Mouse (Mus musculus) neural tube, embryonic 11.5 days (tissue): ENCODE results near the gene Rfx1. TPM values are rescaled to one million over a fixed set of nuclear protein-coding genes. Genes with fewer than 3 reads are reported as not detected.

Experiments used
- ATAC-seq: fragments of 200-750 bp; cut with Nextera tagmentation; 2 replicates; pipeline ENCODE4 v1.8.0; 2017; ENCODE audit warnings: moderate number of reproducible peaks, mild to moderate bottlenecking, moderate TSS enrichment, moderate library complexity; ENCODE audit not compliant: insufficient read depth, low FRiP score, low TSS enrichment
- DNase-seq: peaks from one replicate; pipeline ENCODE4 v3.0.0-alpha.2; 2015; ENCODE audit warnings: low spot score
- H3K27ac ChIP-seq: fragments of 300-500 bp; sonication (generic); 2 replicates; pipeline ENCODE4 v1.5.1; 2014; ENCODE audit warnings: low read depth, mild to moderate bottlenecking, low read length
- H3K27me3 ChIP-seq: fragments of 300-500 bp; sonication (generic); 2 replicates; pipeline ENCODE4 v1.6.1; 2014; ENCODE audit warnings: mild to moderate bottlenecking, low read length, mixed read lengths; ENCODE audit not compliant: control insufficient read depth, insufficient read depth
- H3K36me3 ChIP-seq: fragments of 300-500 bp; sonication (generic); 2 replicates; pipeline ENCODE4 v1.6.1; 2014; ENCODE audit warnings: mild to moderate bottlenecking, low read length, moderate library complexity, mixed read lengths; ENCODE audit not compliant: control insufficient read depth, insufficient read depth
- H3K4me1 ChIP-seq: fragments of 300-500 bp; sonication (generic); 2 replicates; pipeline ENCODE4 v1.6.1; 2014; ENCODE audit warnings: low read length, mixed read lengths; ENCODE audit not compliant: control insufficient read depth, insufficient read depth
- H3K4me2 ChIP-seq: fragments of 300-500 bp; sonication (generic); 2 replicates; pipeline ENCODE4 v1.6.1; 2014; ENCODE audit warnings: low read depth, mild to moderate bottlenecking, moderate library complexity
- H3K4me3 ChIP-seq: fragments of 300-500 bp; sonication (generic); 2 replicates; pipeline ENCODE4 v1.5.1; 2014; ENCODE audit warnings: low read depth, low read length
- H3K9ac ChIP-seq: fragments of 300-500 bp; sonication (generic); 2 replicates; pipeline ENCODE4 v1.6.1; 2014; ENCODE audit warnings: mild to moderate bottlenecking, low read length
- H3K9me3 ChIP-seq: fragments of 300-500 bp; sonication (generic); 2 replicates; pipeline ENCODE4 v1.6.1; 2016; ENCODE audit warnings: low read length; ENCODE audit not compliant: control insufficient read depth
- WGBS: fragments of 180-500 bp; shearing (Covaris S2); extraction: QIAGEN DNeasy Blood & Tissue Kit; methylation state at CpG from one replicate; pipeline ENCODE4 v1.1.7; 2014; 5-methylcytosine and 5-hydroxymethylcytosine counted together
- polyA plus RNA-seq: library from polyadenylated mRNA; unstranded; fragments of >200 nt; fragmentation: Nextera tagmentation; extraction: Ambion mirVana; gene quantifications from 2 replicates; pipeline ENCODE4 v1.2.1, GENCODE M21; 2014

Rfx1 gene
- polyA plus RNA-seq, 1 experiment from 2014 or later, result 9.6 TPM

GRCm38 (mm10) chr8:84087156-84087555, 20.5 kb downstream of the Rfx1 start:
- 89% methylated on average over 7 of the region's 7 CpGs for WGBS
- Histone ChIP-seq H3K36me3 (peaks cover 13% of the 10 kb centered on the region), H3K4me1 (peaks cover 10% of the 10 kb centered on the region)

GRCm38 (mm10) chr8:84087821-84088220, 21.2 kb downstream of the Rfx1 start:
- 94% methylated on average over 14 of the region's 14 CpGs for WGBS
- Histone ChIP-seq H3K4me3 (no peak overlapping the region), H3K9me3 (no peaks in the 10 kb centered on the region), H3K9ac (no peak overlapping the region), H3K4me1 (peaks cover 10% of the 10 kb centered on the region), H3K27ac (no peak overlapping the region), H3K36me3 (peaks cover 12% of the 10 kb centered on the region), H3K27me3 (no peaks in the 10 kb centered on the region), H3K4me2 (no peak overlapping the region)
- DNase-seq (no peak), ATAC-seq (no peak)

More at GRCm38 (mm10) chr8:84087156-84087555, 20.5 kb downstream of the Rfx1 start:
- no peak overlapping the region for H3K9ac ChIP-seq
- H3K27me3 ChIP-seq, result no peaks in the 10 kb centered on the region
- H3K4me3 ChIP-seq, result no peak overlapping the region
- ATAC-seq, result no peak
- DNase-seq, result no peak
- H3K9me3 ChIP-seq, result no peaks in the 10 kb centered on the region
- H3K27ac ChIP-seq, result no peak overlapping the region
- H3K4me2 ChIP-seq, result no peak overlapping the region

- Histone ChIP-seq H3K27ac (no peak overlapping the region), H3K36me3 (peaks cover 10% of the 10 kb centered on the region), H3K4me2 (no peak overlapping the region), H3K4me1 (peaks cover 4% of the 10 kb centered on the region; the same call in 1 of the 2 replicates), H3K9ac (no peak overlapping the region), H3K9me3 (no peaks in the 10 kb centered on the region), H3K27me3 (no peaks in the 10 kb centered on the region), H3K4me3 (no peak overlapping the region)
- 86% methylated on average over 9 of the region's 9 CpGs for WGBS
- no peak for ATAC-seq
- DNase-seq, result no peak
Measured at GRCm38 (mm10) chr8:84089277-84089676, 22.6 kb downstream of the Rfx1 start.

- no peaks in the 10 kb centered on the region for H3K9me3 ChIP-seq
- H3K27me3 ChIP-seq, result no peaks in the 10 kb centered on the region
- no peak overlapping the region for H3K9ac ChIP-seq
- no peak for ATAC-seq
- H3K4me2 ChIP-seq, result no peak overlapping the region
- H3K4me3 ChIP-seq, result no peak overlapping the region
- WGBS, result 84% methylated on average over 8 of the region's 8 CpGs
- no peak for DNase-seq
- no peak overlapping the region for H3K27ac ChIP-seq
- no peaks in the 10 kb centered on the region for H3K4me1 ChIP-seq
- H3K36me3 ChIP-seq, result peaks cover 13% of the 10 kb centered on the region
Measured at GRCm38 (mm10) chr8:84090585-84090984, 24.0 kb downstream of the Rfx1 start.

GRCm38 (mm10) chr8:84096061-84096460, 29.4 kb downstream of the Rfx1 start:
- no peak overlapping the region for H3K9ac ChIP-seq
- no peaks in the 10 kb centered on the region for H3K4me1 ChIP-seq
- H3K4me3 ChIP-seq, result no peak overlapping the region
- H3K27me3 ChIP-seq, result no peaks in the 10 kb centered on the region
- ATAC-seq, result no peak
- H3K4me2 ChIP-seq, result no peak overlapping the region
- peaks cover 35% of the 10 kb centered on the region for H3K36me3 ChIP-seq
- H3K27ac ChIP-seq, result no peak overlapping the region
- WGBS, result 79% methylated on average over 8 of the region's 8 CpGs
- no peaks in the 10 kb centered on the region for H3K9me3 ChIP-seq
- DNase-seq, result no peak

GRCm38 (mm10) chr8:84098376-84098775, 31.7 kb downstream of the Rfx1 start:
- H3K36me3 ChIP-seq, result peaks cover 33% of the 10 kb centered on the region
- H3K4me2 ChIP-seq, result no peak overlapping the region
- 91% methylated on average over 7 of the region's 7 CpGs for WGBS
- no peak overlapping the region for H3K9ac ChIP-seq
- H3K4me1 ChIP-seq, result peaks cover 7% of the 10 kb centered on the region
- no peak for ATAC-seq
- no peak overlapping the region for H3K27ac ChIP-seq
- H3K27me3 ChIP-seq, result no peaks in the 10 kb centered on the region
- no peaks in the 10 kb centered on the region for H3K9me3 ChIP-seq
- no peak for DNase-seq
- no peak overlapping the region for H3K4me3 ChIP-seq

- WGBS, result 93% methylated on average over 25 of the region's 25 CpGs
- Histone ChIP-seq H3K4me2 (no peak overlapping the region), H3K4me3 (no peak overlapping the region), H3K9me3 (no peaks in the 10 kb centered on the region), H3K27ac (no peak overlapping the region), H3K4me1 (peaks cover 12% of the 10 kb centered on the region), H3K9ac (no peak overlapping the region), H3K36me3 (peaks cover 22% of the 10 kb centered on the region), H3K27me3 (no peaks in the 10 kb centered on the region)
- no peak for DNase-seq
- ATAC-seq, result no peak
Measured at GRCm38 (mm10) chr8:84101476-84102270, 35.0 kb downstream of the Rfx1 start.

GRCm38 (mm10) chr8:84103601-84104000, 37.0 kb downstream of the Rfx1 start:
- peaks cover 8% of the 10 kb centered on the region for H3K36me3 ChIP-seq
- DNase-seq, result no peak
- 63% methylated on average over 3 of the region's 3 CpGs for WGBS
- H3K4me3 ChIP-seq, result peak overlapping the region; percentile 64
- H3K9ac ChIP-seq, result peak overlapping the region; percentile 74
- H3K27me3 ChIP-seq, result no peaks in the 10 kb centered on the region
- no peaks in the 10 kb centered on the region for H3K9me3 ChIP-seq
- H3K4me1 ChIP-seq, result peaks cover 12% of the 10 kb centered on the region
- no peak for ATAC-seq
- peak overlapping the region; percentile 75; the same call in 1 of the 2 replicates for H3K27ac ChIP-seq
- H3K4me2 ChIP-seq, result peak overlapping the region; percentile 80

- no peaks in the 10 kb centered on the region for H3K27me3 ChIP-seq
- DNase-seq, result peak; percentile 79
- ATAC-seq, result peak; percentile 84
- H3K36me3 ChIP-seq, result peaks cover 5% of the 10 kb centered on the region
- peak overlapping the region; percentile 64 for H3K4me3 ChIP-seq
- 0% methylated on average over 14 of the region's 29 CpGs for WGBS
- peak overlapping the region; percentile 80 for H3K4me2 ChIP-seq
- H3K9ac ChIP-seq, result peak overlapping the region; percentile 74
- H3K27ac ChIP-seq, result peak overlapping the region; percentile 75
- H3K4me1 ChIP-seq, result peaks cover 12% of the 10 kb centered on the region
- H3K9me3 ChIP-seq, result no peaks in the 10 kb centered on the region
Measured at GRCm38 (mm10) chr8:84104221-84104620, 37.6 kb downstream of the Rfx1 start.
